Mouse (Mus musculus) small intestine, adult 2 months (tissue): ENCODE measurements at regions not wholly inside any gene's neighbourhood (a gene's known extent, or its start where the extent isn't known, plus 50 kb on each side); places are given as distances from the start of the nearest gene placed in this dataset.

Experiments
- H3K27ac ChIP-seq: fragments of 200-500 bp; 2 replicates; pipeline ENCODE4 v1.5.1; 2012; ENCODE audit warnings: low read depth, low read length, control low read depth, inconsistent platforms; ENCODE audit not compliant: insufficient read depth
- H3K27me3 ChIP-seq: fragments of 200-500 bp; 2 replicates; pipeline ENCODE4 v1.6.1; 2012; ENCODE audit warnings: mild to moderate bottlenecking, moderate library complexity, low read length, inconsistent platforms; ENCODE audit not compliant: control insufficient read depth, insufficient read depth
- H3K36me3 ChIP-seq: fragments of 200-500 bp; 2 replicates; pipeline ENCODE4 v1.6.1; 2012; ENCODE audit warnings: mild to moderate bottlenecking, low read length, control low read depth, inconsistent platforms; ENCODE audit not compliant: control insufficient read depth, insufficient read depth
- H3K4me1 ChIP-seq: fragments of 200-500 bp; 2 replicates; pipeline ENCODE4 v1.6.1; 2012; ENCODE audit warnings: low read length, inconsistent platforms, mixed read lengths; ENCODE audit not compliant: control insufficient read depth, insufficient read depth, insufficient read length
- H3K4me3 ChIP-seq: fragments of 200-500 bp; 2 replicates; pipeline ENCODE4 v1.5.1; 2012; ENCODE audit warnings: low read depth, mild to moderate bottlenecking, control low read depth, inconsistent platforms, low read length, moderate library complexity
- CTCF ChIP-seq: fragments of 200-500 bp; IDR thresholded peaks from 2 replicates; pipeline ENCODE4 v1.5.1; 2012; ENCODE audit warnings: low read depth, mild to moderate bottlenecking, control low read depth, inconsistent platforms, low read length, moderate library complexity, mixed read lengths; ENCODE audit not compliant: insufficient replicate concordance, insufficient read length; ENCODE audit errors: extremely low read depth
- POLR2A ChIP-seq: fragments of 200-500 bp; IDR thresholded peaks from 2 replicates; pipeline ENCODE4 v1.6.1; 2012; ENCODE audit warnings: low read depth, mild to moderate bottlenecking, control low read depth, inconsistent platforms, low read length, moderate library complexity
- WGBS: fragments of 180-500 bp; shearing (Covaris S2); methylation state at CpG from one replicate; pipeline ENCODE4 v1.1.7; 2018; 5-methylcytosine and 5-hydroxymethylcytosine counted together

GRCm38 (mm10) chr6:35458250-35458649 is 81.4 kb downstream of the Mtpn start:
- WGBS: 86% methylated on average over 2 of the region's 2 CpGs
- no peak for TF ChIP-seq CTCF
- TF ChIP-seq POLR2A: no peak
- no peak overlapping the region for H3K4me3 ChIP-seq
- no peaks in the 10 kb centered on the region for H3K27me3 ChIP-seq
- no peak overlapping the region for H3K27ac ChIP-seq
- H3K36me3 ChIP-seq: no peaks in the 10 kb centered on the region
- H3K4me1 ChIP-seq: no peaks in the 10 kb centered on the region

- Histone ChIP-seq H3K36me3 (no peaks in the 10 kb centered on the region), H3K4me3 (no peak overlapping the region), H3K27me3 (no peaks in the 10 kb centered on the region), H3K4me1 (no peaks in the 10 kb centered on the region), H3K27ac (no peak overlapping the region)
- no peak for TF ChIP-seq CTCF
- TF ChIP-seq POLR2A: no peak
- WGBS: 96% methylated on average over 1 of the region's 1 CpGs
Observed at GRCm38 (mm10) chr6:35445007-35445406, 94.7 kb downstream of the Mtpn start.

- WGBS: 62% methylated on average over 3 of the region's 3 CpGs
- Histone ChIP-seq H3K27me3 (no peaks in the 10 kb centered on the region), H3K36me3 (no peaks in the 10 kb centered on the region), H3K27ac (no peak overlapping the region), H3K4me1 (no peaks in the 10 kb centered on the region), H3K4me3 (no peak overlapping the region)
- TF ChIP-seq POLR2A: no peak
- TF ChIP-seq CTCF: no peak
Observed at GRCm38 (mm10) chr6:35426301-35426700, 100.4 kb upstream of the Fam180a start.

GRCm38 (mm10) chr6:35424521-35424920 is 98.6 kb upstream of the Fam180a start:
- WGBS: 82% methylated on average over 2 of the region's 2 CpGs
- Histone ChIP-seq H3K27me3 (no peaks in the 10 kb centered on the region), H3K4me1 (no peaks in the 10 kb centered on the region), H3K36me3 (no peaks in the 10 kb centered on the region), H3K4me3 (no peak overlapping the region), H3K27ac (no peak overlapping the region)
- TF ChIP-seq POLR2A: no peak

GRCm38 (mm10) chr6:35420924-35421323 is 95.0 kb upstream of the Fam180a start:
- no peaks in the 10 kb centered on the region for H3K36me3 ChIP-seq
- TF ChIP-seq CTCF (no peak), POLR2A (no peak)
- 77% methylated on average over 7 of the region's 7 CpGs for WGBS
- H3K4me3 ChIP-seq: no peak overlapping the region
- H3K4me1 ChIP-seq: no peaks in the 10 kb centered on the region
- H3K27ac ChIP-seq: no peak overlapping the region
- no peaks in the 10 kb centered on the region for H3K27me3 ChIP-seq

- WGBS: 49% methylated on average over 9 of the region's 9 CpGs
- Histone ChIP-seq H3K4me1 (no peaks in the 10 kb centered on the region), H3K36me3 (no peaks in the 10 kb centered on the region), H3K4me3 (no peak overlapping the region), H3K27ac (no peak overlapping the region), H3K27me3 (no peaks in the 10 kb centered on the region)
- TF ChIP-seq CTCF (no peak), POLR2A (no peak)
Observed at GRCm38 (mm10) chr6:35405044-35405443, 79.1 kb upstream of the Fam180a start.

- Histone ChIP-seq H3K36me3 (no peaks in the 10 kb centered on the region), H3K27me3 (no peaks in the 10 kb centered on the region), H3K27ac (no peak overlapping the region), H3K4me1 (no peaks in the 10 kb centered on the region), H3K4me3 (no peak overlapping the region)
- TF ChIP-seq POLR2A (no peak), CTCF (no peak)
- 61% methylated on average over 5 of the region's 5 CpGs for WGBS
Observed at GRCm38 (mm10) chr6:35403341-35403910, 77.5 kb upstream of the Fam180a start.

GRCm38 (mm10) chr6:35395726-35396125 is 69.8 kb upstream of the Fam180a start:
- TF ChIP-seq CTCF (no peak), POLR2A (no peak)
- WGBS: 88% methylated on average over 9 of the region's 9 CpGs
- no peaks in the 10 kb centered on the region for H3K4me1 ChIP-seq
- H3K36me3 ChIP-seq: no peaks in the 10 kb centered on the region
- H3K4me3 ChIP-seq: no peak overlapping the region
- no peak overlapping the region for H3K27ac ChIP-seq
- no peaks in the 10 kb centered on the region for H3K27me3 ChIP-seq
